Mouse (Mus musculus) right cerebral cortex, postnatal 4 days (tissue): Measurements from ENCODE around the gene Srm.

Experiments
- DNase-seq: peaks from one replicate; pipeline ENCODE4 v3.0.0-alpha.2; 2022

Srm gene

DNA sequence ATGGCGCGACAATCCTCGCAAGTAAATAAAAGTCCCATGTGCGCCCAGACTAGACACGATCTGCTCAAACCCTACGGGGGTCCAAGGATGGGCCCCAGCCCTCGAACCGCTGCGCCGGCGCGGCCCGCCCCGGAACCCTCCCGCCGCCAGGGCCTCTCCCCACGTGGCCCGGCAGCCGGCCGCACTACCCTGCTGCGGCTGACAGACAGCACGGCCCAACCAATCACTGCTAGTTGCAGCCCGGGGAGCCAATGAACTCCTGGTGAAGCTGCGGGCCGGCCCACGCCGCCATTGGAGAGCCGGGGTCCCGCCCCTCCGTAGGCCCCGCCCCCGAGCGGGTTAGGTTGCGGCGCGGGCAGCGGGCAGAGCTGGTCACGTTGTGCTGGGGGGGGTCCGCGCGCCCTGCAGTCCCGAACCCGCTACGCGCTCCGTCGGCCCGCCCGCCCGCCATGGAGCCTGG lies at the start of gene Srm:
Gene Srm (plus strand): TSS at position 333 of the 460 bp plus-strand sequence.
- DNase-seq: peak; percentile 95

DNA sequence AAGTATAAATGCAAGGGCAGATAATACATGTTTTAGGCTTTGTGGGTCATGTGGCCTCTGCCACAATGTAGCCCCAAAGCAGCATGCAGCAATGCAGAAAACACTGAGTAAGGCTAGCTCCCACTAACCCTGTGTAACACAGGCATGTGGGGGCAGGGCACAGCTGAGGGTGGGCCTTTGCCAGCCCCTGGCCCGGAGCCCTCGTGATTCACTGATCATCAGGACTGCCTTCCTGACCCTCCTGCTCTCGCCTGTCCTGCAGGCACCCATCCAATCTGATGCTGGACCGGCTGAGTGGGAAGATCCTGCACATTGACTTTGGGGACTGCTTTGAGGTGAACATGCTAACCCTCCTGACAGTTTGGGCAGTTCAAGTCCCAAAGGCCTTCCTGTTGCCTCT lies 42.2 kb upstream of the Srm start:
- DNase-seq: no peak

DNA sequence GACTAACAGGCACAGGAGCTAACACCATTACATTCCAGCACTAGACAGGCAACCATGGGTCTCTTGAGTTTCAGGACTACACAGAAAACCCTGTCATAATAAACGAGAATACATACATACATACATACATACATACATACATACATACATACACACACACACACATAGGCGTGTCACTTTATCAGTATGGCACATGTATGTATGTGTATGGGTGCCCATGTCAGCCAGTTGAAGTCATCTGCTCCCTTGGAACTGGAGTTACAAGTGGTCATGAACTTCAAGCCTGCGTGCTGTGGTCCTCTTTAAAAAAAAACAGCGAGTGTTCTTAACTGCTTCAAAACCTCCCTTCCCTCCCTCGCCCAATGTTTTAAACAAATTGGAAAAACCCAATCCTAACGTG lies 33.5 kb upstream of the Srm start:
- DNase-seq: no peak

DNA sequence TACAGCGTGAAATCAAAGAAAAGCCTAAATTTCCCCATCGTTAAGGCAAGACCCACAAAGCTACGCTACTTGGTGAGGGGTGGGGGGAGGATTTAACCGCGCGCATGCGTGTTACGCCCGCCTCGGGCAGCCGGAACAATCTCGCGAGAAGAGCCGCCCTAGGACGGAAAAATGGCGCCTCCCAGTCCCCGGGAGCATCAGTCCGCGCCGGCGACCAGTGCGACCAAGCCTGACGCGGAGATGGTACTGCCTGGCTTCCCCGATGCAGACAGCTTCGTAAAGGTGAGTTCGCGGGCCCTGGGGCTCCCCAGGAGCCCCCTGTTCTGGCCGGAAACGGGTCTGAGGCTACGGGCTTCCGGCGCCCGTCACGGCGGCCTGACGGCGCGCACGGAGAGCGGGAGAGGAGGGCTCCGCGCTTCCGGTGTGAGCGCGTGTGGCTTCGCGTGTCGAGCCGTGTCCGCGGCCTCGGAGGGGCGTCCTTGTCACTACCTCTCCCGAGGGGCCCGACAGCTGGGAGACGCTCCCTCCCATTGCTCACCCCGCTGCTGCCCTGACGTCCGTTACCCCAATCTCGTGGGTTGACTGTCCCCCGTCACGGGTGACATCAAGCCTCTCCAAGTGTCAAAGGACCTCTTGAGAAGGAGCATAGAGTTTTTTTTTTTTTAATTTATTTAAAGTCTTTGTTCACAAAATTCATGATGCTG lies 32.9 kb upstream of the Srm start, which contains the start of gene Exosc10:
Gene Exosc10 (plus strand): TSS at position 133 of the 704 bp plus-strand sequence.
- DNase-seq: peak; percentile 90

DNA sequence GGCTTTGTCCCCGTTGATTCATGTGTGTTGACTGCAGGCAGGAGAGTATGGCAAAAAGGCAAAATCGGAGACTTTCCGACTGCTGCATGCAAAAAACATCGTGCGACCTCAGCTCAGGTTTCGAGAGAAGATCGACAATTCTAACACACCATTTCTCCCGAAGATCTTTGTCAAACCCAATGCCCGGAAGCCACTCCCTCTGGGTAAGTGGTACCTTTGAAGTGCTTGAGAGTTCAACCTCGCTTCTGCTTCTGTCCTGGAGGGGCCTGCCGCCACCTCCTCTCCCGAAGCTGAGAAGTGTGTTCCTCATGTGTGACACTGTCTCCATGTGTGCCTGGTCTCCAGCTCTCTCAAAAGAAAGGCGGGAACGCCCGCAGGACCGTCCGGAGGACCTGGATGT lies 28.6 kb upstream of the Srm start:
- no peak for DNase-seq

DNA sequence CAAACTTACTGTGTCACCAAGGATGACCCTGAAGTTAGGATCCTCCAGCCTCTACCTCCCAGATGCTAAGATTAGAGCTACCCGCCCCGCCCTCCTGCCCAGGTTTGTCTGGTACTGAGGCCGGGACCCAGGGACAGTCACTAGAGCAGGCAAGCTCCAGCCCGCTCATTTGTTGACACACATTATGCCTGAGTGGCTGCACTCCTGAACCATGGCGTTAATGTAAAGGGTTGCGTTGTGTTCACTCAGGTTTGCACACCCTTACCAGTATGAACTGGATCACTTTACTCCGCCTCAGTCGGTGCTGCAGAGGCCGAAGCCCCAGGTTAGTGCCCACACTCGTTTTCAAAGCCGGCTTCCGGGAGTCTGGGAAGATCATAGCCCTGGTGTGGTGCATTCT lies 27.7 kb upstream of the Srm start:
- no peak for DNase-seq

DNA sequence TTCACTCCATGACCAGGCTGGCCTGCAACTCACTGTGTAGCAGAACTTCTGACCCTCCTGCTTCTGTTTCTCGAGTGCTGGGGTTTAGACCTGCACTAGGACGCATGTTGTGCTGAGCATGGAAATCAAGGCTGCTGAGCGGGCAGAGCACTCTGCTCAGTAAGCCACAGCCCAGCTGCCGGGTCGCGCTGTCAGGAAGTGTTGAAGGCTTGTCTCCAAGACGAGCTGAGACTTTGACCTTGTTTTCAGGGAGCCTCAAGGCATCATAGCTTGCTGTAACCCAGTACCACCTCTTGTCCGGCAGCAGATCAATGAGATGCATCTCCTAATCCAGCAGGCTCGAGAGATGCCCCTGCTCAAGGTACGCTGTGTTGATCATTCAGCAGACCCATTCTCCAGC lies 21.2 kb upstream of the Srm start:
- DNase-seq: no peak

DNA sequence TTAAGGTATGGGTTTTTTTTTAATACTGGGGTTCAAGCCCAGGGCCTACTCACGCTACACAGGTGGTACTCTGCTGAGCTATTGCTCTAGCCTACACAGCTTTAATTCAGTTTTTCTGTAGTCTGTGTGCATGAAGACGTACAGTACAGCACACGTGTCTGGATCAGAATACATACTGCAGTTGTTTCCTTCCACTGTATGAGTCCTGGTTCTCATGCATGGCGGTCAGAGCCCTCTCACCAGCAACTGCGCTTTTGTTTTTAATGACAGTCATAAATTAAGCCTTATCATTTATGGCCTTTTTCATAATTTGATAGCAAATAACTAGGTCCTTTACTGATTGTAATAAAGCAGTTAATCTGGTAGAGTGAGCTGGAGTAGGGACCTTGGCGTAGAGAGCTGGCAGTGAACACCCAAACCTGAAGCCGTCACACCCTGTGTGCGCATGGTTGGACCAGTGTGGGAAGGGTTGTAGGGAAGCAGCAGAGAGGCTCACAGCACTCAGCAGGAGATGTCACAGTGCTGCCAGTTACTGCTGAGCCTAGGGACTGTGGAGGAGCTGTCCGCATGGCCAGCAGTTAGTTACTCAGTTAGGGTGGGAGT lies 20.5 kb upstream of the Srm start:
- DNase-seq: no peak

DNA sequence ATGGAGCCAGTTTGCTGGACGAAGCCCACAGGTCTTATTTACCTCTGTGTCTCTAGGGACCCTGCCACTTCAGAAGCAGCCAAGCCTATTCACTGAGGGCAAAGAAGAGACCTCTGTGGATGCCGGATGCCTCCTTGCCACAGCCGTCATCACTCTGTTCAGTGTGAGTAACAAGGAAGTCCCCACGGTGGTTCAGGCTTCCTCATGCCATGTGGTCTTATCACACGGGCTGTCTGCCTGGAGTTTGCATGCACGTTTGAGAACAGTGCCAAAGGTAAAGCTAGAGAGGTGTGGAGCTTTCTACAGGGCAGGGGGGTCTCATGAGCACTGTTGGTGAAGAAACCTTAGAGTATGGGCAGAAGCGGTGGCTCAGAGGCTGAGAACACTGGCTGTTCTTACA lies 18.1 kb upstream of the Srm start:
- no peak for DNase-seq

DNA sequence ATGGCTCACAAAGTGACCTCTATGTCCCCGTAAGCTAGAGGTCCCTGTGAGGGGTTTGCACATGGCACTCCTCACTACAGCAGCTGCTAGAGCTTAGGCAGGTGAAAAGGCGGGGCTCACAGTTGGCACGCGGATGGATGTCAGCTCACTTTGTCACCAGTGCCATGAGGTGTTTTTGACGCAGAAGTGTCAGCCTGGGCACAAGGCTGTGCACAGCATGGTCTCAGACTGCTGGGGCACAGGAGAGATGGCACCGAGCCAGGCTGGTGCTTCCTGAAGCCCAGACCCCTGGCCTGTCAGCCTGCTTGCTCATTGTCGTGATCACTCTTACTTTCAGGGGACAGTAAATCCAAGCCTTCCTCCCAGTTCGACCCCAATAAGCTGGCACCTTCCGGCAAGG lies 10.5 kb upstream of the Srm start:
- DNase-seq: no peak

DNA sequence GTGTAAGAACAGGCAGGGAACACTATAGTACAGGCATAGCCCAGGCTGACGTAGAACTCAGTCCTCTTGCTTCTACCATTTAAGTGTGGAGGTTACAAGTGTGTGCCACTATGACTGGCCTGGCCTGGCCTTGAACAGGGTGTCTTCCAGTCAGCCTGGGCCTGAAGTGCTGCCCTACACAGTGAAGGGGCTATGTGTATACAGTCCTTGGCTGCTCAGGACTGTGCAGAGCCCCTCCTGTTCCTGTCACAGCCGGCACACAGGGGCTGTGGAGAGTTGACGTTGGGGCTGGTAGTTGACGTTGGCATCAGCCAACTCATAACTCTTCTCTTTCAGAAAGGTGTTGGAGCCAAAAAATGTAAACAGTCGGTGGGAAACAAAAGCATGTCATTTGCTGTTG lies 9.9 kb upstream of the Srm start:
- no peak for DNase-seq

DNA sequence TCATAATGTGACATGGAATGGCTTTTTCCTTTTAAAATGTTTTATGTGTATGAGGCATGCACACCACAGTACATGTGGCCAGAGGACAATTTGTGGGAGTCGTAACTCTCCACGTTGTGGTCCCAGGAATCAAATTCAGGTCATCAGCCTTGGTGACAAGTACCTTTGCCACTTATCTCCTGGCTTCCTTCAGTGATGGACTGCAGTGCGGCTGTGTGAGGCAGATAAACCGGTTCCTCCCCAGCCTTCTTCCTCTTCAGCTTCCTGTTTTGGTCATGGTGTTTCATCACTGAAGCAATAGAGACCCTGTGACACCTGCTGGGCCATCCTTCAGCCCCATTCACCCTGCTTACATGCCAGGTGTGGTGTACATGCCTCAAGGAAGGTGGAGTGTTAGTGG lies 8.0 kb upstream of the Srm start:
- DNase-seq: no peak

DNA sequence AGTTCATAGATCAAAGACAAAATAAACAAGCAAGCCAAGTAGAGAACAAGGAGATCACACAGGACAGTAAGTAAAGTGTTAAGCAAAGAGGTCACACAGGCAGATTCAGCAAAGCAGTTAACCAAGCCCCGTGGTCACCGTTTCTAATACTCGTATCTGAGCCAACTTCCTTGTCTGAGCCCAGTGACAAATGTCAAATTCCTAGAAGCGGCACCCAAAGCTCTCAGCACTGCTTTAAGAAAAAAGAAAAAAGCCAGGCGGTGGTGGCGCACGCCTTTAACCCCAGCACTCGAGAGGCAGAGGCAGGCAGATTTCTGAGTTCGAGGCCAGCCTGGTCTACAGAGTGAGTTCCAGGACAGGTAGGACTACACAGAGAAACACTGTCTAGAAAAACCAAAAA lies 4.7 kb upstream of the Srm start:
- DNase-seq: no peak

DNA sequence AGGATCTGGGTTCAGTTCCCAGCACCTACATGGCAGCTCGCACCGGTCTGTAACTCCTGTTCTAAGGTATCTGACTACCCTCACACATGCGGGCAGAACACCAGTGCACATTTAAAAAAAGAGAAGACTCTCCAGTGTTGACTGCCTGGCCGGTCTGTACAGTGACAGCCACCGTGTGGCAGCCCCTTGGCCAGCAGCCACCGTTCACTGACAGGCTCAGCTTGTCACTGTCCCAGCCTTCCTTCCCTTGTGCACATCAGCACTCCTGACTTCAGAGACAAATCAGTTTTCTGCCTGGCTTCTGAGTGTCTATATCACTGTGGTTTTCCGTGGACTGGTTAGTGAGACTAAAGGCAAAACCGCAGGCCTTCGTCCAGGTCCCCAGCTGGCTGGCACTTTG lies 2.5 kb upstream of the Srm start:
- peak; percentile 35 for DNase-seq

DNA sequence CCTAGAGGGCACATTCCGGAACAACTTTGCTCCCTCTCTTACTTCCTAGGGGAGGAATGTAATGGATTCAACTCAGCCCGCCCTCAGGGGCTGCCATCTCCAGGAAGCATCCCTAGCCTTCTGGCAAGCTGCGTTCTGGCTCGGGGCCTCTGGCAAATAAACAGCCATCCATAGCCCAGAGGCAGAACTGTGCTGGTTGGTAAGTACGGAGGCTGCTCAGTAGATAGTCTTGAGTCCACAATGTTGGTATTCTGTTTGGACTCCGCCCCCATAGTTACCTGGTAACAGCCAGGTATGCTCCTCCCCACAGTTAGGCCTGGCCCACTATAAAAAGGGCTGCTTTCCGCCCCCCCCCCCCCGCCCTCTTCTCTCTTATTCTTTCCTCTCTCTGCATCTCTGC lies 1.7 kb upstream of the Srm start:
- DNase-seq: no peak

DNA sequence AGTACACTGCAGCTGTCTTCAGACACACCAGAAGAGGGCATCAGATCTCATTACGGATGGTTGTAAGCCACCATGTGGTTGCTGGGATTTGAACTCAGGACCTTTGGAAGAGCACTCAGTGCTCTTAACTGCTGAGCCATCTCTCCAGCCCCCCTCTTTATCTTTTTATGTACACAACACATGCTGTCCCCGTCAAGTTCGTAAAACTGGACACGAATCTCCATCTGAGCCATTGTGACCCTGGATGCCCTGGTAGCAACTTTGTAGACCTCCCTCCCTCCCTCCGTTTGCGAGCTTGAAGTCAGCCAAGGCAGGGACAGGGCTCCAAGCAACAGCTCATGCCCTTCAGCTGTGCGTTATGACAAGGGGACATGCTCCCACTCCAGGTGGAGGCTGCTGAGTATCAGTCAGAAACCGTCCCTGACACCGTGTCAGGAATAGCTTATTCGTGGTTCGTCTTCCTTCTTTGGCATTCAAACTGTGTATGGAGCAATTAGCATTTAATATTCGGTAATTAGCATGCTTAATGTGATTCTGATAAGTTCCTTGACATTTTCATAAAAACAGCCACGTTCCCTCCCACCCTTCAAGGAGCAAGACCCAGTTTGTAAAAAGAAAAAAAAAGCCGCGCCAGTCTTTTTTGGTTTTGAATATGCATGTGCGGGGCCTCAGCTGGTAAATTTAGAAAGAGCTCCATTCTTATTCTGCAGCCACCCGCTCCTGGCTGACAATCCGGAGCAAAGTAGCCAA lies 707 bp upstream of the Srm start:
- no peak for DNase-seq

DNA sequence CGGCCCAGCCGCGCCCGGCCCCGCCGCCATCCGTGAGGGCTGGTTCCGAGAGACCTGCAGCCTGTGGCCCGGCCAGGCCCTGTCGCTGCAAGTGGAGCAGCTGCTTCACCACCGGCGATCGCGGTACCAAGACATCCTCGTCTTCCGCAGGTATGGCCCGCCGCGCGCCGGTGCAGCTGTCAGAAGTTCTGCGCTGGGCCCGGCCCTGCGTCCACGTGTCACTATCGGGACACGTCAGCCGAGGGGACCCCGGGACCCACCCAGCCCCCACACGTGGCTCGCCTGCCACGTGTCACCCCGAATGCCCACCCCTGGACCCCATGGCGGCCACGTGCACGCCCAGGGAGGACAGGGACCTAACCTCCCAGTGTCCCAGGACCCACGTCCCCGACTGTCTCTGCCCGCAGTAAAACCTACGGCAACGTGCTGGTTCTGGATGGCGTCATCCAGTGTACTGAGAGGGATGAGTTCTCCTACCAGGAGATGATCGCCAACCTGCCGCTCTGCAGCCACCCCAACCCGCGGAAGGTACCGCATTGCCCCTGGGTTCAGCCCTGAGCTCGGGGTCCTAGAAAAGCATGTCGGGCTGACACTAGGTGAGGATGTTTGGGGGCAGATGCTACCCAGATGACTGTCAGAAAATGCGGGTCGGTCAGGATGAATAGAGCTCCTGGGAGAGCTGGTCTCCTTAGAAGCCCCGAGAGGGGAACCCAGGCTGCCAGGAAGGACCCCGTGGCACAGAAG lies 506 bp downstream of the Srm start:
- peak; percentile 56 for DNase-seq

DNA sequence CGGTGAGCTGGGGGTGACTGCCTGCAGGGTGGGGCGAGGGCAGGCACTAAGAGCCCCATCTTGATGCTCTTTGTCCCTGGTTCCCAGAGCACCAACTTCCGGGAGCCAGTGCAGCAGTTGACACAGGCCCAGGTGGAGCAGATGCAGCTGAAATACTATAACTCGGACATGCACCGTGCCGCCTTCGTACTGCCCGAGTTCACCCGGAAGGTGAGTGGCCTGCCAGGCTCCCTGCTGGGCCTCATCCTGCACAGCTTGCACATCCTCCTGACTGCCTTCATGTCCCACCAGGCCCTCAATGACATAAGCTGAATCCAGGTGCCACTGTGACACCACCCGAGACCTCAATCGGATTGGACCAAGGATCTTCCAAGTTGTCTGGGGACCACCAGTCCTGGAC lies 2.7 kb downstream of the Srm start:
- no peak for DNase-seq

DNA sequence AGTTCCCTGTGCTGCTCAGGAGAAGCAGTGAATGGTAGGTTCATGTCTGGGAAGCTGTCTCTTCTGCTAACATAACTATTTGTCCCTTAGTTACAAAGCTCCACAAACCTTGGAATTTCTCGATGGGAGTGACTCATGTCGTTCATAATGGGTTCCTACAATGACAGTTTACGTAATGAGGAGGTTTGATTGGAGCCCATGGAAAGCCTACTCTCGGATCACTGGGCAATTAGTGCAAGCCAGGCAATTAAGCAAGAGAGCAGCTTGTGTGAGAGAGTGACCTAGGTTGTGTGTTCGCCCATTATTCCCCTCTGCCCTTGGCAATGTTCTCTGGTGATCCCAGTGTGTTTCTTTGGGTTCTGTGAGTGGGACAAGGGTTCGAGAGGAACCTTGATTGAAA lies 4.6 kb downstream of the Srm start:
- no peak for DNase-seq

DNA sequence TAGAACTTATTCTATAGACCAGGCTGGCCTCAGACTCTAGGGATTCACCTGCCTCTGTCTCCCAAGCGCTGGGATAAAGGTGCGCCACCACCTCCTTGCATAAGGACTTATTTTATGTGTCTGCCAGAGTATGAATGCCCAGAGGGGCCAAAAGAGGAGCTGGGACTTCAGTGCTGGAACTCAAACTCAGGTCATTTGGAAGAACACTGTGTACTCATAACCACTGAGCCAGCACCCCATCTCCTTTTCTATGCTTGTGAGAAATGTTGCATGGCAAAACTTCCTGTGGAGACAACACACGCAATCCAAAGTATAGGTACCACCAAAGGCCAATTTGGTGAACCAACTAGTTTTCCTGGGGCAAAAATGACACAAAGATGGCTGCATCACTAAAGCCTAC lies 5.4 kb downstream of the Srm start:
- DNase-seq: no peak

DNA sequence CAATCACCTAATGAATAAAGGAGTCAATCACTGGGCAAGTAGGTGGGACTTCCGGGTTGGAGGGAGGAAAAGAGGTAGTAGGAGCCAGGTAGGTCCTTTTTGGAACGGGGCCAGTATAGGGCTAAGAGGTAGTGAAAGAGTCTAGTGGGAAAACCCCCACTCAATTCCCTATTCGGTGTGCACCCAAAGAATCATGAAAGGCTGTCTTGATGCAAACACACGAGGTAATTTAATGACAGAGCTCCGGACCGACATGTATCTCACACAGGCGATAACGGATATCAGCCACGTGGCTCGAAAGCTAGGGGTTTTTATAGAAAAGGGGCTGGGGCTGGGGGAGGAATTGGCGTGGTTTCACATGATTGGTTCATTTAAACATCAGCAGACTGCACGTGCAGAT lies 7.5 kb downstream of the Srm start:
- DNase-seq: no peak

DNA sequence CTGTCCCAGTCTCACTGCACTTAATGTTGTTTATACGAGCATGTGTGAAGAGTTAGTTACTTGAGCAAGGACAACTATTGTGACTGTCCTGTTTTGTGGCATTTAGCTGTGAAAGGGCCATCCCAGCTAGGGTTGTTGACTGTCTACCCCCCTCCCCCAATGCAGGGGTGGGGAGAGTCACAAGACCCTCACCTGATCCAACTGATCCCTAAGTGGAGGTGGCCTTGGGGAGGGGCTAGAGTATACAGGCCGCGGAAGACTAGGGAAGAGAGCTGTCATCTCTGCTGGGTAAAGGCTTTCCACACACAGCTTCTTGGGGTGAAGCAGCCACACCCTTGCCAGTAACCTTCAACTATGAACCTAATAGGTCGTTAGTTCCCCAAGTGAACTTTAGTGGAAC lies 9.0 kb downstream of the Srm start:
- no peak for DNase-seq

DNA sequence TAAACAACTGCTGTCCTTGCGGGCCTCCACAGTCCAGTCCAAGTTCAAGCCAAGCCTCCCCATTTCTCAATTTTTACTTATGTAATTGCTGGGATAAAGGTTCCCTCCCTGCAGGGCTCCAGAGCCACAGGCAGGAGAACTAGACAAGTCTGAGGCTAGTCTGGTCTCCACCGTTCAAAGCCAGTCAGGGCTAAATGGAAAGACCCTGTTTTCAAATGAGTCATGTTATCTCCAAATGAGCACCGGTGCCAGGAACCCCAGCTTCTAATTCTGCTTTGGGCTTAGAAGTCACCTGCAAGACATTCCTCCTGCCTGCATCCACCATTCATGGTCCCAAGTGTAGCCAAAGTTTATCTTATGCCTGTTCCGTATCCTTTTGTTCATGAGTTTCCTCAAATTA lies 10.6 kb downstream of the Srm start:
- no peak for DNase-seq
